Mouse (Mus musculus): ENCODE results near the gene Ramp1. TPM values are rescaled to one million over a fixed set of nuclear protein-coding genes. Genes with fewer than 3 reads are reported as not detected.

The Ramp1 gene
- polyA plus RNA-seq, 1 experiment from 2014 or later = 21.7 TPM

DNA sequence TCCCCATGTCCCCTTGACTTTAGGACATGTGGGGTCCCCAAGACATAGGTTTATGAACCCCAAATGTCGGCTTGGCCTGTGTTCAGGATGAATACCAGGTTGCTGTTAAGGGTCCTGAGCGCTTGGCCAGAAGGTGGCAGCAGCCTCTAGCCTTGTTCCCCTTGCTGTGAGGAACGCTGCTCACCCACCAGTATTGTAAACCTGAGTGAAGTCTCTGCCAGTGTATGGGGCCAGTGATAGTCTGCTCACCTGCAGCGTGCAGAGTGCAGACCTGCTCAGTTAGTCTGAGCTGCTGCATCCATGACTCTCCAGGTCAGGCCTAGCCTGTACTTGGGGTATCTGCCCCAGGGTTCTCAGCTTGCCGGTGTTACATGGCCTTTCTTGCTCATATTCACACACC lies 536 bp upstream of the Ramp1 start:
- no peaks in the 10 kb centered on the region for H3K9me3 ChIP-seq (ENCODE audit: control insufficient read depth, low read length)
- no peak overlapping the region for H3K9ac ChIP-seq (ENCODE audit: low read depth, low read length)
- H3K27me3 ChIP-seq (replicated peaks; ENCODE audit: control insufficient read depth, insufficient read depth, low read length) = peaks cover 19% of the 10 kb centered on the region
- H3K27ac ChIP-seq (replicated peaks; ENCODE audit: low read depth, low read length) = no peak overlapping the region
- no peaks in the 10 kb centered on the region for H3K36me3 ChIP-seq (ENCODE audit: control insufficient read depth, insufficient read depth, low read length)
- H3K4me1 ChIP-seq (ENCODE audit: control insufficient read depth, insufficient read depth, low read length) = peaks cover 23% of the 10 kb centered on the region
- 30% methylated on average over 5 of the region's 5 CpGs for WGBS
- ATAC-seq (ENCODE audit: low read depth) = peak; percentile 68
- H3K4me3 ChIP-seq (ENCODE audit: low read depth, low read length) = no peak overlapping the region
- DNase-seq (ENCODE audit: low spot score) = peak; percentile 79
- H3K4me2 ChIP-seq (ENCODE audit: low read depth, low read length) = no peak overlapping the region

DNA sequence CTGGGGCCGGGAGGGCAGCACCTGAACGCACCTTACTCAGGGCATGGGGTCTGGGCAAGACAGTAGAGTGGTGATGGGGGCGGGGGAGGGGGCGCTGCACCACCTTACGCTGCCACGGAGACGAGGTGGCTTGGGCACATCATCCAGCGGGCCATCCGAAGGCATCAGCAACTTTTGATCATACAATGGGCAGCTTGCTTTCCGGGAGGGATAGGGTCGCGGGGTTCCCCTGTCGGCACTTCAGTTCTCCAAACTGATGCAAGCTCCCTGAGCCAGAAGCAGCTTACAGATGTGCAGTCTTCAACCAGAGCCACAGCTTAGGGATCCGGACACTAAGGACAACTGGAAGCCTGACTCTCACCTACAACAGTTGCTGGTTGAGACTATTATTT lies 548 bp downstream of the Ramp1 start:
- Histone ChIP-seq H3K4me2 (ENCODE audit: low read depth, low read length) (peak overlapping the region; percentile 89), H3K4me1 (ENCODE audit: control insufficient read depth, insufficient read depth, low read length) (peaks cover 23% of the 10 kb centered on the region), H3K9ac (ENCODE audit: low read depth, low read length) (peak overlapping the region; percentile 65), H3K4me3 (ENCODE audit: low read depth, low read length) (peak overlapping the region; percentile 47), H3K9me3 (ENCODE audit: control insufficient read depth, low read length) (no peaks in the 10 kb centered on the region), H3K27ac (replicated peaks; ENCODE audit: low read depth, low read length) (no peak overlapping the region), H3K27me3 (replicated peaks; ENCODE audit: control insufficient read depth, insufficient read depth, low read length) (peaks cover 19% of the 10 kb centered on the region), H3K36me3 (ENCODE audit: control insufficient read depth, insufficient read depth, low read length) (no peaks in the 10 kb centered on the region)
- ATAC-seq (ENCODE audit: low read depth) (no peak), DNase-seq (ENCODE audit: low spot score) (no peak)
- 8% methylated on average over 13 of the region's 14 CpGs for WGBS

DNA sequence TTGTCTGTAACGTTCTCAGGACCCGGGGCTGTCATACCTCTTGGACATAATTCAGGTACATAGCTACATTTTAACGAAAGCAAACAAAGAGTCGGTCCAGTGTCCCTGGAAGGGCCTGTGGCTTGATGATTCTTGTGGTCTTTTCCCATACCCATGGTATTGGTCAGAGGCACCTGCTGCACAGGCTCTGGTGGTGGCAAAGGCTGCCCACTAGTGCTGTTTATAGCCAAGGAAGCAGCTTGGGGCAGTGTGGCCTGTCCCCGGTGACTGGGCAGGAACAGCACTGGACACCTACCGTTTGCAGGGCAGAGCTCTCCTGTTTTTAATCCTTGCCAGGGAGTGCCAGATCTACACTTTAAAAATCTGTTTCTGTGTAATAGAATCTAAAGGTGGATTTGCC lies 1.1 kb downstream of the Ramp1 start:
- Histone ChIP-seq H3K4me1 (ENCODE audit: control insufficient read depth, insufficient read depth, low read length) (peaks cover 23% of the 10 kb centered on the region), H3K36me3 (ENCODE audit: control insufficient read depth, insufficient read depth, low read length) (no peaks in the 10 kb centered on the region), H3K27ac (replicated peaks; ENCODE audit: low read depth, low read length) (no peak overlapping the region), H3K9me3 (ENCODE audit: control insufficient read depth, low read length) (no peaks in the 10 kb centered on the region), H3K4me2 (ENCODE audit: low read depth, low read length) (peak overlapping the region; percentile 89), H3K9ac (ENCODE audit: low read depth, low read length) (0 out of 2 replicates have a peak overlapping the region, but pooled peaks have one; percentile 65), H3K27me3 (replicated peaks; ENCODE audit: control insufficient read depth, insufficient read depth, low read length) (peaks cover 19% of the 10 kb centered on the region), H3K4me3 (ENCODE audit: low read depth, low read length) (peak overlapping the region; percentile 47; the same call in 1 of the 2 replicates)
- ATAC-seq (ENCODE audit: low read depth) (no peak), DNase-seq (ENCODE audit: low spot score) (no peak)
- 67% methylated on average over 6 of the region's 6 CpGs for WGBS

DNA sequence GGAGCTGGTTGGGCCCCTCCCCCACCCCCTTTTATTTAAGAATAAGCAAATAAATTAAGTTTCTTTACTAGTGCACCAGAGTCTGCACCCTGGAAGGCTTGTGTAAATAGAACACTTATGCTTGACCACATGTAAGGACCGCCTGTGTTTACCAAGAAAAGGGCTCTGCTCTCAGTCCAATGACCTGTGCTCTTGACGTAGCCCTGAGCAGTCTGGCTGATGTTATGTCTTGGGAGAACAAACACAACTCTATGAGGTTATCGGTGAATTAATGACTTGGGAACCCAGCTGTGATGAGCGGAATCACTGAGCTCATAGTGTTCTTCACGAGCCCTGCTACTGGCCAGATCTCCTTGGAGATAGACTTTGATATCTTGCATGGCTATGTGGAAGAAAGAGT lies 1.6 kb downstream of the Ramp1 start:
- Histone ChIP-seq H3K36me3 (ENCODE audit: control insufficient read depth, insufficient read depth, low read length) (no peaks in the 10 kb centered on the region), H3K4me3 (ENCODE audit: low read depth, low read length) (no peak overlapping the region), H3K9ac (ENCODE audit: low read depth, low read length) (no peak overlapping the region), H3K9me3 (ENCODE audit: control insufficient read depth, low read length) (no peaks in the 10 kb centered on the region), H3K4me2 (ENCODE audit: low read depth, low read length) (peak overlapping the region; percentile 89), H3K27me3 (replicated peaks; ENCODE audit: control insufficient read depth, insufficient read depth, low read length) (peaks cover 19% of the 10 kb centered on the region), H3K27ac (replicated peaks; ENCODE audit: low read depth, low read length) (no peak overlapping the region), H3K4me1 (ENCODE audit: control insufficient read depth, insufficient read depth, low read length) (peaks cover 23% of the 10 kb centered on the region)
- ATAC-seq (ENCODE audit: low read depth) (peak; percentile 27; the same call in 1 of the 2 replicates), DNase-seq (ENCODE audit: low spot score) (peak; percentile 18)
- 59% methylated on average over 5 of the region's 5 CpGs for WGBS

DNA sequence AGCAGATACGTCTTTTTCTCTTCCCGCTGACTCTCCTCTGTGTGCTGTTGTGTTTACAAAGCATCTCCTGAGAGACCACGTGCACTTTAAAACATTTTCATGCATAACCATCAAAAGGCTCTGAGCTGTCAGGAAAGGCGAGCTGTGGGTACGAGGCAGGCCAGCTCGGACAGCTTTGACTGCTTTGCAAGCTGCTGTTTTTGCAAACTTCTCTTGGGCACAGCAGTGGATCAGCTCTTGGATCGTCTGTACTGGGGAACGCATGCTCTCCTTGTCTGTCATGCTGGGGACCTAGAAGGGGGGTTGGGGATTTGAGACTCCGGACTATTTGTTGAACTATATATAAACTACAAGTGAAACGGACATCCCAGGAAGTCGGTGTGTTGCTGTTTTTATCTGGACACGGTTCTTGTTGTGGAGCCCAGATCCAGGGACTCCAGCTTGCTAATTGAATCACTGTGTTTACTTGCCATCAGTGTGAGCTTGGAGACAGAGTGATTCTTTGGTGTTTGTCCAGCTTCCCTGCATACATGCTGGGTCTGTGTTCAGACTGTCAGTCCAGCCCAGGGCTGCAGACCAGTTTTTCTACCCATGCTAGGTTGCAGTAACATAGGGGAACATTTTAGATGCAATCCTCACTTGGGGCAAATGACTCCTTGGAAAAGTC lies 2.3 kb downstream of the Ramp1 start:
- Histone ChIP-seq H3K9me3 (ENCODE audit: control insufficient read depth, low read length) (no peaks in the 10 kb centered on the region), H3K4me3 (ENCODE audit: low read depth, low read length) (no peak overlapping the region), H3K27ac (replicated peaks; ENCODE audit: low read depth, low read length) (0 out of 2 replicates have a peak overlapping the region, but pooled peaks have one; percentile 19), H3K27me3 (replicated peaks; ENCODE audit: control insufficient read depth, insufficient read depth, low read length) (peaks cover 19% of the 10 kb centered on the region), H3K4me2 (ENCODE audit: low read depth, low read length) (peak overlapping the region; percentile 89), H3K36me3 (ENCODE audit: control insufficient read depth, insufficient read depth, low read length) (no peaks in the 10 kb centered on the region), H3K9ac (ENCODE audit: low read depth, low read length) (peak overlapping the region; percentile 17; the same call in 1 of the 2 replicates), H3K4me1 (ENCODE audit: control insufficient read depth, insufficient read depth, low read length) (peaks cover 23% of the 10 kb centered on the region)
- peak; percentile 36 for DNase-seq (ENCODE audit: low spot score)
- WGBS = 29% methylated on average over 12 of the region's 12 CpGs
- no peak; the same call in 1 of the 2 replicates for ATAC-seq (ENCODE audit: low read depth)

DNA sequence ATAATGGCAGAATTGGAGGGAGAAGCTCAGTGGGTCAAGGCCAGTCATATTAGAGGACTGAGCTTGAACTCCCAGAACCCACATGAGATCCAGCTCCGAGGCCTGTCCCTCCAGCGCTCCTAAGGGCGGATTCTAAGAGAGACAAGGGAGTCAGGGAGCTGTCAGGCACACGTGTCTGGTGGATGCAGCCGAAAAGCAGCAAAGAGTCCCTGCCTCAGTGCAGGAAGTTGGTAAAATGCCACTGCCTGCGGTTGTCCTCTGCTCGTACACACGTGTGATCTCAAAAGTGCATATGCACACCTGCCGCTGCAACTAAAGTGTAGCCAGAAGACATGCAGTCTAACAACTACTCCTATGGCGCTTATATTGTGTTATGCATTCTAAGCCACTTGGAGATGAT lies 3.7 kb downstream of the Ramp1 start:
- Histone ChIP-seq H3K36me3 (ENCODE audit: control insufficient read depth, insufficient read depth, low read length) (no peaks in the 10 kb centered on the region), H3K4me2 (ENCODE audit: low read depth, low read length) (no peak overlapping the region), H3K27ac (replicated peaks; ENCODE audit: low read depth, low read length) (no peak overlapping the region), H3K9me3 (ENCODE audit: control insufficient read depth, low read length) (no peaks in the 10 kb centered on the region), H3K27me3 (replicated peaks; ENCODE audit: control insufficient read depth, insufficient read depth, low read length) (peaks cover 19% of the 10 kb centered on the region), H3K9ac (ENCODE audit: low read depth, low read length) (no peak overlapping the region), H3K4me1 (ENCODE audit: control insufficient read depth, insufficient read depth, low read length) (peaks cover 23% of the 10 kb centered on the region), H3K4me3 (ENCODE audit: low read depth, low read length) (no peak overlapping the region)
- 81% methylated on average over 10 of the region's 10 CpGs for whole genome bisulfite sequencing
- ATAC-seq (ENCODE audit: low read depth) = no peak
- DNase-seq (ENCODE audit: low spot score) = no peak

DNA sequence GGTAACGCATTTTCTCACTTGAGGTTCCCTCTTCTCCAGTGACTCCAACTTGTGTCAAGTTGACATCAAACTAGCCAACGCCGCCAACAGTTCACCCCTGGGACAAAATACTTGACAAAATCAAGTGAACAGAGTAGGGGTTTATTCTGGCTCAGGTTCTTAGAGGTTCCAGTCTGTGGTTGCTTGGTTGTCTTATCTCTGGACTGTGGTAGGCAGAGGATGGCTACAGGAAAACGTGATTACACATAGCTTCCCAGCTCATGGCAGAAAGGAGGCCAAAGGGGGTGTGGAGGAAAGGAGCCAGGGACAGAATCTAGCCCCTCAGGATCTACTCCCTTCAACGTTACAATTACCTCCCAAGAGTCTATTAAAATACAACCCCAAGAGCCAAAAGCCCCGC lies 7.1 kb downstream of the Ramp1 start:
- no peak for ATAC-seq (ENCODE audit: low read depth)
- H3K9me3 ChIP-seq (ENCODE audit: control insufficient read depth, low read length) = no peaks in the 10 kb centered on the region

DNA sequence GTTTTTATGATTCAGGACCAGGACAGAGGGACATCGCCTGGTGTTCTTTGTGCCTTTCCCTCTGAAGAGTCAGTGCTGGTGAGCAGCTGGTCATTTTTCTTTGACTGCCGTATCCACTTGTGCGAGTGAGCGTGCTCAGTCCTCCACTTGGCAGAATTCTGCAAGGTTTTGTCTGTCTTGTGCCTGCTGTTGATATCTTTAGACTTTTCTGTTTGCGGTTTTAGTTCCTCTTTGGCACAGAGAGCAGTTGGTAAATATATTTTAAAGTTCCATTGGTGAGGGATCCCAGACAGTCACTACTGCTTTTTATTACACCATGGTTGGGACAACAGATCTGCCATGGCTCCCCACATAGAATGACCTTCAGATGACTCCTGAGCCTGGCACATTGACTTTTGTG lies 7.7 kb downstream of the Ramp1 start:
- 90% methylated on average over 5 of the region's 5 CpGs for WGBS
- Histone ChIP-seq H3K9me3 (ENCODE audit: control insufficient read depth, low read length) (no peaks in the 10 kb centered on the region), H3K4me2 (ENCODE audit: low read depth, low read length) (no peak overlapping the region), H3K4me1 (ENCODE audit: control insufficient read depth, insufficient read depth, low read length) (0 out of 2 replicates have a peak, but pooled peaks cover 3% of the 10 kb centered on the region), H3K9ac (ENCODE audit: low read depth, low read length) (no peak overlapping the region), H3K27ac (replicated peaks; ENCODE audit: low read depth, low read length) (0 out of 2 replicates have a peak overlapping the region, but pooled peaks have one; percentile 2), H3K27me3 (replicated peaks; ENCODE audit: control insufficient read depth, insufficient read depth, low read length) (no peaks in the 10 kb centered on the region), H3K4me3 (ENCODE audit: low read depth, low read length) (no peak overlapping the region), H3K36me3 (ENCODE audit: control insufficient read depth, insufficient read depth, low read length) (no peaks in the 10 kb centered on the region)
- no peak for DNase-seq (ENCODE audit: low spot score)
- no peak for ATAC-seq (ENCODE audit: low read depth)

More for the DNA sequence above, 7.1 kb downstream of the Ramp1 start:
- Histone ChIP-seq H3K4me2 (ENCODE audit: low read depth, low read length) (no peak overlapping the region), H3K9ac (ENCODE audit: low read depth, low read length) (no peak overlapping the region), H3K4me1 (ENCODE audit: control insufficient read depth, insufficient read depth, low read length) (peaks cover 9% of the 10 kb centered on the region; the same call in 1 of the 2 replicates), H3K27ac (replicated peaks; ENCODE audit: low read depth, low read length) (no peak overlapping the region), H3K27me3 (replicated peaks; ENCODE audit: control insufficient read depth, insufficient read depth, low read length) (no peaks in the 10 kb centered on the region), H3K36me3 (ENCODE audit: control insufficient read depth, insufficient read depth, low read length) (no peaks in the 10 kb centered on the region), H3K4me3 (ENCODE audit: low read depth, low read length) (no peak overlapping the region)
- WGBS = 82% methylated on average over 6 of the region's 6 CpGs
- DNase-seq (ENCODE audit: low spot score) = no peak

Measured in embryonic facial prominence, embryonic 14.5 days (tissue).